Mouse (Mus musculus): ENCODE results near the gene Sars2. TPM values are rescaled to one million over a fixed set of nuclear protein-coding genes. Genes with fewer than 3 reads are reported as not detected.

Sars2 gene
- polyA plus RNA-seq, 1 experiment from 2014 or later: 30.8 TPM

DNA sequence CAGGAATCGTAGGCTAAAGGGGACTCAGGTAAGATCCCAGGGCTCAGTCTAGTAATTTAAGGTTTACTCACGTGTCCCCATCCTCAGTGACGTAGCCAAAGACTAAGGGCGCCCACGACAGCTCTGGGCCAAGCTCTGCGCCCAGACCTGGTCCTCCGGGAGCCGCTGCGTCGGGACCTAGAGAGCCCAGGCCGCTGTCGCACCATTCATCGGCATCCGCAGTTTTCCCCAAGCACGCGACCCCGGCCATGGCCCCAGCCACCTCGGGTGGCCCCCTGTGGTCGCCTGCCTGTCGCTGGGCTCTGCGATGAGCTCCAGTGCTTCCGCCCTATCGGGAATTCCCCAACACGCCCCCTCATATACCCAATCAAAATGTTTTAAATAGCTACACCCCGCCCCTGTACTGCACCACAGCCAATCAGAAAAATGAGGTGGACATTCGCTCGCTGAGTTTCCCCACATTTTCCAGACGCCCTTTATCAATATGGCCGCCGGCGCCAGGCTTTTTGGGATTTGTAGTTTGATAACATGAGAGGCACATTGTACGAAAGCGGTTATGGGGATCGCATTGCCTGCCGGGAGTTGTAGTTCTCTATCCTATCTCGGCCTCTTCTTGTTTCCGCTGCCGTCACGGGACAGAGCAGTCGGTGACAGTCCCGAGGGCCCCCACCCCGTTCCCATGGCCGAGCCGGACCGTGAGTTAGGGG lies 24.5 kb downstream of the Sars2 start, which contains the start of gene Sirt2:
Sirt2 (plus strand) TSS at position 563 of the 707 bp plus-strand sequence.
- Histone ChIP-seq H3K4me2 (peak within 1 kb of the TSS; percentile 76), H3K9ac (peak within 1 kb of the TSS; percentile 78), H3K27me3 (no peaks in the 10 kb centered on the region), H3K36me3 (peaks cover 18% of the 10 kb centered on the region), H3K4me3 (peak within 1 kb of the TSS; percentile 83), H3K27ac (no peak within 1 kb of the TSS), H3K4me1 (peaks cover 24% of the 10 kb centered on the region), H3K9me3 (no peaks in the 10 kb centered on the region)
- WGBS: under 1% methylated on average over 45 of the region's 45 CpGs
- peak; percentile 96 for ATAC-seq (ENCODE audit: insufficient number of reproducible peaks, insufficient read depth, low FRiP score, low TSS enrichment, low read depth)

GRCm38 (mm10) chr7:28766910-28767309 lies 25.1 kb downstream of the Sars2 start:
- ATAC-seq (ENCODE audit: insufficient number of reproducible peaks, insufficient read depth, low FRiP score, low TSS enrichment, low read depth): peak; percentile 8; the same call in 1 of the 2 replicates
- Histone ChIP-seq H3K27ac (no peak overlapping the region), H3K27me3 (no peaks in the 10 kb centered on the region), H3K36me3 (peaks cover 14% of the 10 kb centered on the region), H3K9me3 (no peaks in the 10 kb centered on the region), H3K9ac (peak overlapping the region; percentile 78), H3K4me3 (peak overlapping the region; percentile 83), H3K4me2 (peak overlapping the region; percentile 76), H3K4me1 (peaks cover 24% of the 10 kb centered on the region)
- 6% methylated on average over 14 of the region's 14 CpGs for WGBS

GRCm38 (mm10) chr7:28767462-28767965 lies 25.7 kb downstream of the Sars2 start, which contains the start of gene Nfkbib:
Gene Nfkbib (minus strand): TSS chr7:28767512.
- H3K27ac ChIP-seq: no peak within 1 kb of the TSS

GRCm38 (mm10) chr7:28769414-28769958 lies 27.7 kb downstream of the Sars2 start:
- no peak overlapping the region for H3K27ac ChIP-seq
- H3K36me3 ChIP-seq: peaks cover 16% of the 10 kb centered on the region
- no peak overlapping the region for H3K9ac ChIP-seq
- H3K4me3 ChIP-seq: no peak overlapping the region
- H3K9me3 ChIP-seq: no peaks in the 10 kb centered on the region
- no peaks in the 10 kb centered on the region for H3K27me3 ChIP-seq
- H3K4me2 ChIP-seq: no peak overlapping the region
- 92% methylated on average over 9 of the region's 9 CpGs for WGBS
- ATAC-seq (ENCODE audit: insufficient number of reproducible peaks, insufficient read depth, low FRiP score, low TSS enrichment, low read depth): no peak
- H3K4me1 ChIP-seq: peaks cover 24% of the 10 kb centered on the region

More at GRCm38 (mm10) chr7:28767462-28767965, 25.7 kb downstream of the Sars2 start, which contains the start of gene Nfkbib:
- H3K4me3 ChIP-seq: peak within 1 kb of the TSS; percentile 83
- no peaks in the 10 kb centered on the region for H3K27me3 ChIP-seq
- no peaks in the 10 kb centered on the region for H3K9me3 ChIP-seq
- 54% methylated on average over 7 of the region's 7 CpGs for WGBS
- peak within 1 kb of the TSS; percentile 76 for H3K4me2 ChIP-seq
- peak within 1 kb of the TSS; percentile 78 for H3K9ac ChIP-seq
- H3K4me1 ChIP-seq: peaks cover 24% of the 10 kb centered on the region
- no peak for ATAC-seq (ENCODE audit: insufficient number of reproducible peaks, insufficient read depth, low FRiP score, low TSS enrichment, low read depth)
- peaks cover 14% of the 10 kb centered on the region for H3K36me3 ChIP-seq

GRCm38 (mm10) chr7:28770309-28770708 lies 28.5 kb downstream of the Sars2 start:
- Histone ChIP-seq H3K27ac (no peak overlapping the region), H3K4me1 (peaks cover 17% of the 10 kb centered on the region), H3K4me3 (no peak overlapping the region), H3K9me3 (no peaks in the 10 kb centered on the region), H3K9ac (no peak overlapping the region), H3K4me2 (no peak overlapping the region), H3K36me3 (peaks cover 22% of the 10 kb centered on the region), H3K27me3 (no peaks in the 10 kb centered on the region)
- 95% methylated on average over 3 of the region's 3 CpGs for WGBS
- ATAC-seq (ENCODE audit: insufficient number of reproducible peaks, insufficient read depth, low FRiP score, low TSS enrichment, low read depth): no peak

DNA sequence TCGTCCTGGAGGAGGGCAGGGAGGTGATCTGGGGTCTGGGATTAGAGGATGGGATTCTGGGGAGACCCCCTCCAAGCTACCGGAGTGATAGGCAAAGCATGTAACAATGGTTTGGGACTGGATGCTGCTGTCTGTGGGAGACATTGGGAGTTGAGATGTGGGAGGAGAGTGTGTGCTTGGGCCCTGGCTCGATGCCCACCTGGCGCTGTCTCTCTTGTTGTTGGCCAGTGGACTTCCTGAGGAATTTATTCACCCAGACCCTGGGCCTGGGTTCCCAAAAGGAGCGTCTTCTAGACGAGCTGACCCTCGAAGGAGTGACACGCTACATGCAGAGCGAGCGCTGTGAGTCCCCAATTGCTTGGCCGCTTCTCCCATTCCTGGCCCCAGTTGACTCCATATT lies 30.1 kb downstream of the Sars2 start:
- Histone ChIP-seq H3K9me3 (no peaks in the 10 kb centered on the region), H3K9ac (no peak overlapping the region), H3K27ac (no peak overlapping the region), H3K36me3 (peaks cover 34% of the 10 kb centered on the region), H3K4me2 (no peak overlapping the region), H3K4me1 (peaks cover 12% of the 10 kb centered on the region), H3K4me3 (no peak overlapping the region), H3K27me3 (no peaks in the 10 kb centered on the region)
- 95% methylated on average over 11 of the region's 11 CpGs for WGBS
- ATAC-seq (ENCODE audit: insufficient number of reproducible peaks, insufficient read depth, low FRiP score, low TSS enrichment, low read depth): no peak

DNA sequence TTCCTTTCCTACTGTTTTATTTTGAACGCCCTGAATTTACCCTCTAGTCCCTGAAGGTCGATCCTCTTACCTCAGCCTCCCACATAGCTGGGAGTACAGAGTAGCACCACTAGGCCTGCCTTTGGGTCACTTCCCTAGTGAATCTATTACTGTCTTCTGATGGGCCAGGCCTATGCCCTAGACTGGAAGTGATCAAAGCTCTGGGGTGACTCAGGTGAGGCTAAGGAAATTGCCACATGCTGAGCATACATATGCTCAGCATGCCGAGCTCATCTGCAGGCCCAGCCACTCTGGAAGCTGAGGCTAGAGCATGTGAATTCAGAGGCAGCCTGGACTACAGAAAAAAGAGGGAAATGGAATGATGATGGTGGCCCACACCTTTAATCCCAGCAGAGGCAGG lies 31.4 kb downstream of the Sars2 start:
- WGBS: 75% methylated on average over 3 of the region's 3 CpGs
- Histone ChIP-seq H3K9ac (no peak overlapping the region), H3K4me2 (no peak overlapping the region), H3K4me3 (no peak overlapping the region), H3K27ac (no peak overlapping the region), H3K36me3 (peaks cover 44% of the 10 kb centered on the region), H3K4me1 (peaks cover under 1% of the 10 kb centered on the region; the same call in 1 of the 2 replicates), H3K27me3 (no peaks in the 10 kb centered on the region), H3K9me3 (no peaks in the 10 kb centered on the region)
- no peak for ATAC-seq (ENCODE audit: insufficient number of reproducible peaks, insufficient read depth, low FRiP score, low TSS enrichment, low read depth)

DNA sequence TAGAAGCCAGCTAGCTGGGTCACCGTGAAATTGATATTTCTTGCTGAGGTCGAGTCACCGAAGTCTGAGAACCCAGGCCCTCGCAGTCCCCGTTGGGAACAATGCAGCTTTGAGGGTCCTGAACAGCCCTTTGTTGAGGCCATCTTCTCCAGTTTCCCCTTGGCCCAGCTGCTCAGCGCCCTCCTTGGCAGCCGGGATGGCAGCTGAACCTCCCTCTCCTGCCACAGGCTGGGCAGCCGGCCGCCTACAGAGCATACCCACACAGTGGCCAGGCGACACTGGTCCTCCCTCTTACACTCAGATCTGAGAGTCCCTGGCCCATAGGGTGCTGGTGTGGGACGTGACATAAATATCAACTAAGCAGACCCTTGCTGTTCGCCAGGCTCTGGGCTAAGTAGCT lies 32.4 kb downstream of the Sars2 start:
- no peak overlapping the region for H3K4me2 ChIP-seq
- H3K4me1 ChIP-seq: no peaks in the 10 kb centered on the region
- no peaks in the 10 kb centered on the region for H3K27me3 ChIP-seq
- H3K27ac ChIP-seq: peak overlapping the region; percentile 22; the same call in 1 of the 2 replicates
- H3K9ac ChIP-seq: no peak overlapping the region
- peaks cover 51% of the 10 kb centered on the region for H3K36me3 ChIP-seq
- WGBS: 37% methylated on average over 12 of the region's 12 CpGs
- no peak for ATAC-seq (ENCODE audit: insufficient number of reproducible peaks, insufficient read depth, low FRiP score, low TSS enrichment, low read depth)
- H3K9me3 ChIP-seq: no peaks in the 10 kb centered on the region
- no peak overlapping the region for H3K4me3 ChIP-seq

DNA sequence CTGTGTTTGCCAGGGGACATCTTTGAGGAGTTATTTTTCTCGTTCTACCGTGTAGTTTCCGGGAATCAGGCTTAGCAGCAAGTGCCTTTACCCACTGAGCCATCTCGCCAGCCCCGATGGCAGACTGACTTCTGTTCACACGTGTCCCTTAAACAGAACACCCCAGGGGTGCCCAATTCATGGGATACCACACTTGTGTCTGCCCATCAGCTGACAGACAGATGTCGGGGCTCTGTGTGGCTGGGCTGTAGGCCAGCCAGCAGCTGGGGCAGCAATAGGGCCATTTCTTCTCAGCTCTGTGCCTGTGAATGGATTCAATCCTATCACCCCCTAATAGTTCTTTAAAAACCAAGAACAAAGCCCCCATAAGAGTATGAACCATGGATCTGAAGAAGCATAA lies 33.3 kb downstream of the Sars2 start:
- 87% methylated on average over 7 of the region's 7 CpGs for WGBS
- no peak for ATAC-seq (ENCODE audit: insufficient number of reproducible peaks, insufficient read depth, low FRiP score, low TSS enrichment, low read depth)
- H3K4me1 ChIP-seq: peaks cover under 1% of the 10 kb centered on the region

GRCm38 (mm10) chr7:28778825-28779224 lies 37.0 kb downstream of the Sars2 start:
- Histone ChIP-seq H3K4me1 (peaks cover 14% of the 10 kb centered on the region), H3K27ac (no peak overlapping the region), H3K4me3 (no peak overlapping the region), H3K9me3 (no peaks in the 10 kb centered on the region), H3K9ac (no peak overlapping the region), H3K4me2 (no peak overlapping the region), H3K36me3 (peaks cover 52% of the 10 kb centered on the region), H3K27me3 (no peaks in the 10 kb centered on the region)
- 84% methylated on average over 9 of the region's 9 CpGs for WGBS
- ATAC-seq (ENCODE audit: insufficient number of reproducible peaks, insufficient read depth, low FRiP score, low TSS enrichment, low read depth): no peak

More for the DNA sequence above, 33.3 kb downstream of the Sars2 start:
- Histone ChIP-seq H3K4me3 (no peak overlapping the region), H3K4me2 (no peak overlapping the region), H3K9ac (peak overlapping the region; percentile 27; the same call in 1 of the 2 replicates), H3K9me3 (no peaks in the 10 kb centered on the region), H3K27me3 (no peaks in the 10 kb centered on the region), H3K27ac (no peak overlapping the region), H3K36me3 (peaks cover 51% of the 10 kb centered on the region)

GRCm38 (mm10) chr7:28780067-28780658 lies 38.4 kb downstream of the Sars2 start:
- Histone ChIP-seq H3K4me1 (peaks cover 14% of the 10 kb centered on the region), H3K36me3 (peaks cover 53% of the 10 kb centered on the region), H3K9me3 (no peaks in the 10 kb centered on the region), H3K9ac (peak overlapping the region; percentile 17; the same call in 1 of the 2 replicates), H3K27ac (peak overlapping the region; percentile 45), H3K27me3 (no peaks in the 10 kb centered on the region), H3K4me2 (no peak overlapping the region), H3K4me3 (no peak overlapping the region)
- peak; percentile 67 for ATAC-seq (ENCODE audit: insufficient number of reproducible peaks, insufficient read depth, low FRiP score, low TSS enrichment, low read depth)
- 45% methylated on average over 6 of the region's 6 CpGs for WGBS

All from embryonic facial prominence, embryonic 13.5 days (tissue).